Mouse (Mus musculus): ENCODE measurements around the gene Parvb.

DNA sequence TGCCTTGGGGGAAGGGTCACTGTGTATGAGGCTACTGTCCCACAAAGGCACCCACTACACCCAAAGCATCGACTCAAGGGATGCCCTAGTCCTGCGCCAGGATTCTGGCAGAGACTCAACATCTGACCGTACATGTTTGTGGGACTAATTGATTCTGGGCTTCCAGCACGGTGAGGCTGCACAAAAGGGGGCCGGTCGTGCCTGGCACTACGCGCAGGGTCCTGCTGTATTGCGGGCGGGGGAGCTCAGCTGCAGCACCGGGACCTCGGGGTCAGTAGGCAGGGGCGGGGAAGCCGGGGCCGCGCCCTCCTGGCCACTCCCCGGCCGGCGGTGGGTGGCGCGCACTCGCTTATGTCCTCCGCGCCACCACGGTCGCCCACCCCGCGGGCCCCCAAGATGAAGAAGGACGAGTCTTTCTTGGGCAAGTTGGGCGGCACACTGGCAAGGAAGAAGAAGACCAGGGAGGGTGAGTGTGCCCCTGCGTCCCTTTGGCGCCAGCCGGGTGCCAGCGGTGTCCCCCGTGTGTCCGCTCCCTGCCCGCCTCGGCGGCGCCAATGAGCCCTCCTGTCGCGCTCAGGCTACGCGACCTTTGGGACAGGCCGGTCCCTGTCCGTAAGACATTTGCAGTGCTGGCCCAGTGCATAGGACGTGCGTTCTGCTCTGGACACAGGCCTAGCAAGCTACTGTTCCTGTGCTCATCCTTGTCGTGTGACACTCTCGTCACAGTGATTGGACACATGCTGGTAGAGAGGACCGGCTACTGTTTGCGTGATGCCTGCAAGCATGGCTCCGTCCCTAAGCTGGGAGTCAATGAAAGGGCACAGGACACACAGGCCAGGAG is at the start of gene Parvb:
- no peak for TF ChIP-seq EP300 (IDR thresholded peaks at IDR 0.05; ENCODE audit: low read depth)
- TF ChIP-seq CTCF (IDR thresholded peaks at IDR 0.05; ENCODE audit: low read depth), result peak; percentile 18

Data from heart, postnatal 0 days (tissue).